Mouse (Mus musculus) embryo, embryonic 9.5 days (tissue): ENCODE measurements around the gene Bfsp2.

Source experiments
- DNase-seq: peaks from one replicate; pipeline ENCODE4 v3.0.0-alpha.2; 2017; ENCODE audit errors: extremely low spot score

Gene Bfsp2

GRCm38 (mm10) chr9:103485606-103486005, 5.4 kb upstream of the Bfsp2 start:
- DNase-seq: no peak

GRCm38 (mm10) chr9:103480603-103481220, 492 bp upstream of the Bfsp2 start:
- DNase-seq: peak; percentile 48

DNA sequence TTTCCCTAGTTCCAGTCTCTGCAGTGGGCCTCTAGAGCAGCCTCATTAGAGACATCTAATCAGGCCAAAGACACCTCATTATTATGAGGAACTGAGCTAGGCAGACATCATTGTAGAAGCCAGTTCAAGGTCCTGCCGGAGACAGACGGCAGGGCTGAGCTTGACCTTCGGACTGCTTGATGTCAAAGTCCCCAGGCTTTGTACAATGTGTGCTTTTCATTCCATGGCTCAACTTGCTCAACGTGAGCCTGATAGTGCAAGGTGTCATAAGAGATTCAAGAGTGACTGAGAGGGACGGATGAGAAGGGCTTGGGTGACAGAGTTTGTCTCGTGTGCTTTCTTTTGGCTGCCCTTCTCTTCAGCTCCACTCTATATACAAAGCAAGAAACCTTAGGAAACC, 4.8 kb downstream of the Bfsp2 start:
- DNase-seq: no peak

GRCm38 (mm10) chr9:103473915-103474688, 6.1 kb downstream of the Bfsp2 start:
- no peak for DNase-seq

GRCm38 (mm10) chr9:103471784-103472183, 8.4 kb downstream of the Bfsp2 start:
- DNase-seq: no peak

DNA sequence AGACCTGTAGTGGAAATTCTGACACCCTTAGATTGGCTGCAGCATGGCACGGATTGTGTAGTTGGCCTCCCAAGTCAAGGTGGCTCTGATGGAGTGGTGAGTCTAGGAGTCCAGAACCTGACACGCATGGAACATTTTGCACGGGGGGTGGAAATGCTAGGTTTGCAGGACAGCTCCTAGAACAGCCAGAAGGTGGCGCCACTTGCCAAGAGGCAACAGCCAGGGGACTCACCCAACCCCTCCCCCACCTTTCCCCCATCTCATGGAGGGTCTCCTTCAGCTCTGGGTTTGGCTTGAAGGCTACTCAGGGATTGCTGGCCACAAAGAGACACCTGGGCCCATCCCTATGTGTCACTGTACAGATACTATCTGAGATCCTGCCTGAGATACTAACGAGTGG, 10.7 kb downstream of the Bfsp2 start:
- DNase-seq: peak; percentile 22

GRCm38 (mm10) chr9:103468911-103469310, 11.3 kb downstream of the Bfsp2 start:
- DNase-seq: no peak

GRCm38 (mm10) chr9:103465711-103466220, 14.5 kb downstream of the Bfsp2 start:
- DNase-seq: no peak

GRCm38 (mm10) chr9:103465293-103465692, 14.9 kb downstream of the Bfsp2 start:
- no peak for DNase-seq

- no peak for DNase-seq
Observed at GRCm38 (mm10) chr9:103463833-103464232, 16.4 kb downstream of the Bfsp2 start.

- DNase-seq: no peak
Observed at GRCm38 (mm10) chr9:103459839-103460238, 20.4 kb downstream of the Bfsp2 start.

GRCm38 (mm10) chr9:103459307-103459706, 20.9 kb downstream of the Bfsp2 start:
- DNase-seq: no peak

- DNase-seq: no peak
Observed at GRCm38 (mm10) chr9:103449651-103450050, 30.6 kb downstream of the Bfsp2 start.

- no peak for DNase-seq
Observed at GRCm38 (mm10) chr9:103449092-103449491, 31.1 kb downstream of the Bfsp2 start.

GRCm38 (mm10) chr9:103444656-103445055, 35.6 kb downstream of the Bfsp2 start:
- DNase-seq: no peak

- DNase-seq: peak; percentile 6
Observed at GRCm38 (mm10) chr9:103443824-103444185, 36.4 kb downstream of the Bfsp2 start.

DNA sequence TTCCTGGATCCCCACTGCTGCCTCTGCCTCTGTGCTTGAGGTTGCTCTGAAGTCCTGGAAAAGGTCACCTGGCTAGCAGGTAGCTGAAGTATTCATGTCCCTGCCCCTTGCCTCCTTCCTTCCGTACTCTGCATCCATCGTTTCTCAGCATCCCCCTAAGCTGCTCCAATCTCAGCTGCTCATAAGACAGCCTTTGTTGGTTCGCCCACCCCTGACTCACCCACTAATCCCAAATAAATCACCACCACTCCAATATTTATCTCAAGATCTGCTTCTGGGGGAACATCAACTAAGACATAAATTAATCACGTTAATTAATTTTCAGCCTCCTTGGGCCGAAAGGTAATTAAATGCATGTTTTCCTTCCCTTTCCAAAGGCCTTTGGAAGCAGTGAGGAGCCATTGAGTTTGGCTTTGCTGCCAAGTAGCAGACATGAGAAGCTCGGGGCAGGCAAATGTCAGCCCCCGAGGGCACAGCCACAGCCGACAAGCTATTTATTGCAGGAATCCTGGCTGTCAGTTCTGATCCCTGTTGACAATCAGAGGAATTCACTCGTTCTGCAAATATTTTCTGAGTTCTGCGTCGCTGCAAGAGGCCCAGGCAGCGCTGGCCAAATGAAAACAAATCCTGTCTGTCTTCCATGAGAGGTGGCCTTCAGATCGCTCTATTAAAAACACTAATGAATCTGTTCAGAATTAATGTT, 36.9 kb downstream of the Bfsp2 start:
- peak; percentile 17 for DNase-seq

DNA sequence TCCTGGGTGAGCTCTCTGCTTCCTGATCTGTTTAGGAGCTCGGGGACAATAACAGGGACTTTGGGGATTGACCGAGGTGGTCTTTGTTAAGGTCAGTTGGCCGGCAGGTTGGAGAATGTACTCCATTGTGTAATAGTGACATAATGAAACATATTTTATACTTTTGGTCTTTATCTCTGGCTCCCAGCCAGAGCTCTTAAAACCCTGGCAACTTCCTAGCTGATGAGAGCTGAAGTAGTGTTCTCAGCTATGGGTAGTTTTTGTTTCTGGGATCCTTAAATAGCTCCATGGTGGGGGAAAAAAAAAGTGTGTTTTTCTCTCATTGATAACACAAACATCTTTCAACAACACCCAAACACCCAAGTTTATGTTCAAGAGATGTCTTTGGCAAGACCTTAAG, 39.6 kb downstream of the Bfsp2 start:
- no peak for DNase-seq

- DNase-seq: no peak
Observed at GRCm38 (mm10) chr9:103437104-103437503, 43.1 kb downstream of the Bfsp2 start.

GRCm38 (mm10) chr9:103434116-103434515, 46.1 kb downstream of the Bfsp2 start:
- peak; percentile 16 for DNase-seq

DNA sequence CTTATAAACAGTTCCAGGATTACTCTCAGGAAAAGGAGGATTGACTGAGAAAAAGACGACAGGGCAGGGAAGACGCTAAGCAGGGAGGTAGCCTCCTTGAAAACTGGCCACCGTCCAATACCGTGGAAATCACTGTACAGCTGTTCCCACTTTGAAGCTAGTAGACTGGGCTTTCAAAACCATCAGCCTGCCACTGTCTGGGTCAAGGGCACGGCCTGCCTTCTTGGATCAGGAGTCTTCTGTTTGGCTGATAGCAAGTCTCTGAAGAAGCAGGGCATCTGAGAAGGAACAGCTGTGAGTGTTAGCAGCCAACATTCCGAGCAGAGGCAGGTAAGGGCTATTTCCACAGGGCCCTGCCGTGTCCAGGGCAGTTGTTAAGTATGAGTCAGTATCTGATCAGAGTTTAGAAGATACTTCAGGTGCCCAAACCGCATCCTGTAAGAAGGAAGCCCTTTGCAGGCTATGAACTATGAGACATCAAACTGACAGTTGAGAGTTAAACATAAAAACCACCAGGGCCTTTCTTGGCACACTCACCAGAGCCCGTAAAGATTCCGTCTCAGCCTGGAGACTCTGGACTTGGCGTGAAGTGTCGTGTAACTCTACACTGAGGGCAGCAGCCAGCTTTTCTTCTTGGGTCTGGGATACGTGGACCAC, 48.0 kb downstream of the Bfsp2 start:
- DNase-seq: no peak

GRCm38 (mm10) chr9:103431718-103432117, 48.5 kb downstream of the Bfsp2 start:
- DNase-seq: no peak
